Mouse (Mus musculus) embryonic fibroblast, embryonic 13.5 days (primary cell): ENCODE results near the gene Ell2.

Experiments used
- CTCF ChIP-seq: IDR thresholded peaks from 2 replicates; pipeline ENCODE4 v1.5.1; 2011; ENCODE audit warnings: mild to moderate bottlenecking, control low read depth, low read length, moderate library complexity, borderline replicate concordance; ENCODE audit not compliant: insufficient read depth
- POLR2A ChIP-seq: IDR thresholded peaks from 2 replicates; pipeline ENCODE4 v1.6.1; 2011; ENCODE audit warnings: low read depth, mild to moderate bottlenecking, control low read depth, low read length, moderate library complexity

GRCm38 (mm10) chr13:75771984-75772730, 65.6 kb downstream of the Ell2 start:
- no peak for TF ChIP-seq POLR2A
- no peak for TF ChIP-seq CTCF
